16 mouse cellular contexts compared by ENCODE assay signal in genomic region chr14:48804098-48804497, GRCm38 (mm10).
"Had no signal": no experiment of that assay in that cellular context is flagged by ENCODE, and none has a peak within 500 bp of the region (broad histone marks: within the 10 kb centered on the region; RNA-seq: fewer than 3 reads in every experiment).

No protein-coding gene starts in this region.

- H3K4me2 ChIP-seq: neural tube, embryonic 13.5 days; neural tube, embryonic 15.5 days; stomach, embryonic 15.5 days had no signal

- H3K9me3 ChIP-seq: neural tube, embryonic 13.5 days; neural tube, embryonic 15.5 days; stomach, embryonic 15.5 days had no signal

- DNase-seq: retina, postnatal 1 day; right cerebral cortex, adult 18-20 months; right cerebral cortex, postnatal 14 days; right cerebral cortex, postnatal 25 days; right cerebral cortex, postnatal 4 days; spleen, adult 18-20 months; thymus, adult 18-20 months; thymus, adult 2 months; thymus, postnatal 14 days; thymus, postnatal 25 days; thymus, postnatal 36 days; thymus, postnatal 4 days had no signal

- H3K36me3 ChIP-seq: neural tube, embryonic 13.5 days; neural tube, embryonic 15.5 days; stomach, embryonic 15.5 days had no signal

- H3K4me1 ChIP-seq: stomach, embryonic 15.5 days had no signal

- H3K9ac ChIP-seq: neural tube, embryonic 13.5 days; neural tube, embryonic 15.5 days; stomach, embryonic 15.5 days had no signal

- H3K4me3 ChIP-seq: neural tube, embryonic 13.5 days; neural tube, embryonic 15.5 days; stomach, embryonic 15.5 days had no signal

- H3K27ac ChIP-seq: neural tube, embryonic 13.5 days; neural tube, embryonic 15.5 days; stomach, embryonic 15.5 days; stomach, postnatal 0 days had no signal

- H3K27me3 ChIP-seq: stomach, embryonic 15.5 days had no signal
